Mouse (Mus musculus) neural tube, embryonic 10.5 days (tissue): ENCODE data around the gene Aars.

ENCODE experiments used
- DNase-seq: peaks from one replicate; pipeline ENCODE4 v3.0.0-alpha.2; 2017; ENCODE audit warnings: low spot score; ENCODE audit errors: extremely low spot score

Gene Aars

DNA sequence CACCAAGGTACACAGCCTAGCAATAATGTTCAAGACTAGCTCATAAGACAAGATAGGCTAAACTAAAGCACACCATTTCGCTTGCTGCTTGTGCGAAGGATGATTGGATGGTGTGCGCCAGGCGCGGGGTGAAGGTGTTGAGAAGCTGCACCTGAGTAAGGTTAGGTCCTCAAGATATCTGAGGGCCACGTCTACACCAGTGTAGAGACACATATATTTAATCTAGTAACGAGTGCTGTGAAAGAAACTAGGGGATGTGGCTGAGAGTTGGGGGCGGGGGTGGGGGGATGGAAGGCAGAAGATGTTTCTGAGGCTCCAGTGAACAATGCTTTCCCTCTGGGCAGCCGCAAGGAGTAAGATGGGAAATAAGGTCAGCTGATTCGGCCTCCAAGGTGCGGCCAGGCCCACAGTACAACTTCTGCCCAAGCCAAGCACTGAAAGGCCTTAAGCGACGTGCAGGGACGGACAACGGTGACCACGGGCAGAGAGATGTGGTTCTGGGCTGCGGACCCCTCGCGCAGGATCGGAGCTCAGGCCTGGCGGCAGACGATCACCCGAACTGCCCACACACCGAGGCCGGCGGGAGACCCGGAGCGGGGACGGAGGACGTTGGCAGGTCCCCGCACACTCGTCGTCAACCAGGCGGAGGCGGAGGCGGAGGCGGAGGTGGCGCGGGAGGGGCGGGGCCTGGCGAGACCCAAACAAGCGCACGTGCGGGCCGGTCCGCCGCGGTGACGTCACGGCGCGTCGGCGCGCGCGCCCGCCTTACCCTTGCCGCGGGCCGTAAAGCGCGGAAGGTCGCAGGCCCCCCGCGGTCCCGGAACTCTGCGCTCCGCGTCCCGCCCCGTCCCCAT, 61.1 kb downstream of the Aars start, which contains the start of gene Pdpr:
Gene Pdpr (plus strand): TSS at position 766 of the 854 bp plus-strand sequence.
- DNase-seq, result peak; percentile 88

DNA sequence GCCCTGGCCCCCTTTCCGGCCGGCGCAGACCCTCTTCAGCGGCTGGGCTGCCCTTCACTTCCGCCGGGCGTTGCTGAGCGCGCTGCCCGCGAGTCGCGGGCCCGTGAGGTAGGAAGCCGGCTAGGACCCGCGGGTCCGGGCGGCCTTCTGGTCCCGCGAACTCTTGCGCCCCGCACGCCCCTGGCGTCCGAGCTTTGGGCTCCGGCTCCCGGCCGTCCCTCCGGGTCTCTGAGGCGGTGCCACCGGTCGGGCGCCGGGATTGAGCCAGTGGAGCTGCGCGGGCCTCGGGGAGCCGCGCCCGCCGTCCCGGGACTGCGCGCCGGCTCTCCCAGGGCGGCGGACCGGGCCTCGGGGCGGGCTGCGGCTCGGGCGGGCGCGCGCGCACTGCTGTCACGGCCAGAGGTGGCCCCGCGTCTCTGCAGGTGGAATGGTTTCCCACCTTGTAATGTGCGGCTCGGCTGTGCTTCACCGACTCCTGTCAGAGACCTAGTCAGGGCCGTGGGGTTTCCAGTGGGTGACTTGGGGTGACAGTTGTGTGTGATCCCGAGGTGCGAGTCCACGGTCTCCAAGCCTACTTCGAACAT, 61.9 kb downstream of the Aars start:
- peak; percentile 32 for DNase-seq
